Mouse (Mus musculus): ENCODE measurements around the gene Cemip2. TPM values are rescaled to one million over a fixed set of nuclear protein-coding genes. Genes with fewer than 3 reads are reported as not detected.

Cemip2 gene
- polyA plus RNA-seq, 1 experiment from 2014 or later, result 12.9 TPM

DNA sequence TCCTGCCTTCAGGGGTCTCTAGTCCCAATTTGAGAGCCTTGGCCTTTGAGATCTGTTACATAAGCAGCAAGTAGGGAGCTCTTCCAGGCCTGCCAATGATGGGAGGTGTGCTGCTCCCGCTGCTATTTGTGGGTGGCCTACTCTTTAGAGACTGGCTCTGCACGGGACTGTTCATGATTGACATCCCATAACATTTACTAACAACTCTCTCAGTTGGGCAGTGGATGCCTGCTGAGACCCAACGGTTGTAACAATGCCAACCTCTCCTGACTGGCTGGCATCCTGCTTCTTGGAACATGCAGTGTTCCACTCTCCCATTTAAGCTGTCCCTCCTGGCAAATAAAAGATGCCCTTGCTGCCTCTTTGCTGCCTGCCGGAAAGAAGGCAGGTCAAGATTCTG, 106.2 kb downstream of the Cemip2 start:
- Histone ChIP-seq H3K36me3 (no peaks in the 10 kb centered on the region), H3K4me2 (no peak overlapping the region), H3K9me3 (no peaks in the 10 kb centered on the region), H3K27ac (no peak overlapping the region), H3K9ac (no peak overlapping the region), H3K27me3 (replicated peaks) (no peaks in the 10 kb centered on the region), H3K4me1 (no peaks in the 10 kb centered on the region), H3K4me3 (replicated peaks) (no peak overlapping the region)
- no peak for ATAC-seq (ENCODE audit: insufficient read depth, low FRiP score, low read depth)
- WGBS, result 76% methylated on average over 4 of the region's 4 CpGs

DNA sequence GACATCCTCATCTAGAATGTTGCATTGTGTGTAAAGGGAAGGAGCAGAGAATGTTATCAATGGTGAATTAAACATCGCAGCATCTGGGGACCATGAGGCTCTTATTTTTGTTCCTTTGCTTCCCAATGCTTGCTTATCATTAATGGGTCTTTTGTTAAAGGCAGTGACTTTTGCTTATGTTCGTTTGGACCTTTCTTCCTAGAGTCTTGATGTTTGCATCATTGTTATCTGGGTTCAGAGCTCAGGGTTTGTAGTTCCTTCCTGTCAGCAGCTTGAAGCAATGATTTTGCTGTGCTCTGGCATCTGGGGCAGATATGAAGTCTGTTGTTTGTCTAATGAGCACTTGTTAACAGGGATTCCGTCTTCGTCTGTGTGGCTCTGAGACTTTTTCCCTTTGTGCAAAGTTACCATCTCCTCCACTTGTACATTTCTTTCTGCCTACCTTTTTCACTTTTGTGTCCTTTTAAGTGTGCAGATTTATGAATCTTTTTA, 108.1 kb downstream of the Cemip2 start:
- H3K27ac ChIP-seq, result no peak overlapping the region
- no peaks in the 10 kb centered on the region for H3K27me3 ChIP-seq (replicated peaks)
- no peaks in the 10 kb centered on the region for H3K9me3 ChIP-seq
- ATAC-seq (ENCODE audit: insufficient read depth, low FRiP score, low read depth), result no peak
- H3K4me2 ChIP-seq, result no peak overlapping the region
- no peaks in the 10 kb centered on the region for H3K36me3 ChIP-seq
- no peak overlapping the region for H3K9ac ChIP-seq
- no peak overlapping the region for H3K4me3 ChIP-seq (replicated peaks)
- H3K4me1 ChIP-seq, result no peaks in the 10 kb centered on the region
- 51% methylated on average over 4 of the region's 4 CpGs for WGBS

DNA sequence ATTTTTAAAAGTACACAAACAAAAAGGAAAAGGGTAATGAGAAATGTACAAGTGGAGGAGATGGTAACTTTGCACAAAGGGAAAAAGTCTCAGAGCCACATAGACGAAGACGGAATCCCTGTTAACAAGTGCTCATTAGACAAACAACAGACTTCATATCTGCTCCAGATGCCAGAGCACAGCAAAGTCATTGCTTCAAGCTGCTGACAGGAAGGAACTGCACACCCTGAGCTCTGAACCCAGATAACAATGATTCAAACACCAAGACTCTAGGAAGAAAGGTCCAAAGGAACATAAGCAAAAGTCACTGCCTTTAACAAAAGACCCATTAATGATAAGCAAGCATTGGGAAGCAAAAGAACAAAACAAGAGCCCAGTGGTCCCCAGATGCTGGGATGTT, 112.6 kb downstream of the Cemip2 start:
- 43% methylated on average over 2 of the region's 2 CpGs for WGBS
- Histone ChIP-seq H3K4me1 (no peaks in the 10 kb centered on the region), H3K27ac (no peak overlapping the region), H3K4me2 (no peak overlapping the region), H3K9ac (no peak overlapping the region), H3K36me3 (no peaks in the 10 kb centered on the region), H3K4me3 (replicated peaks) (no peak overlapping the region), H3K27me3 (replicated peaks) (no peaks in the 10 kb centered on the region), H3K9me3 (no peaks in the 10 kb centered on the region)
- ATAC-seq (ENCODE audit: insufficient read depth, low FRiP score, low read depth), result no peak

DNA sequence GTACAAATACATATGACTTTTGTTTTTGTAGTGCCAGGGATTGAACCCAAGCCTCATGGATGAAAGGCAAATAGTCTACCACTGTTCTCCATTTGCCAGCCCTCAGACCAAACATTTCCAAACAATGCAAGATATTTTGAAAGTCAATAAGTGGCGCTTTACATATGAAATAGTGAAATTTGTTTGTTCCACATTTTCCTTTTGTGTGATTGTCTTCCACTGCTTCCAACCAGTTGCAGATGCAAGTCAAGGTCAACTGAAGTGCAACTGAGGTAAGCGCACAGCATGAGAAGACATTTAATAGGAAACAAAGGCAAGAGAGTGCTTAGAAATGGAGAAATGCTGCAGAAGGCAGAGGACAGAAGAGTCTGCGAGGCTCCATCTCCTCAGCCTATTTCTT, 116.7 kb downstream of the Cemip2 start:
- no peaks in the 10 kb centered on the region for H3K9me3 ChIP-seq
- ATAC-seq (ENCODE audit: insufficient read depth, low FRiP score, low read depth), result no peak
- H3K36me3 ChIP-seq, result no peaks in the 10 kb centered on the region
- H3K27me3 ChIP-seq (replicated peaks), result no peaks in the 10 kb centered on the region
- H3K4me1 ChIP-seq, result no peaks in the 10 kb centered on the region
- 86% methylated on average over 3 of the region's 3 CpGs for WGBS
- H3K27ac ChIP-seq, result no peak overlapping the region
- H3K9ac ChIP-seq, result no peak overlapping the region
- no peak overlapping the region for H3K4me2 ChIP-seq
- H3K4me3 ChIP-seq (replicated peaks), result no peak overlapping the region

DNA sequence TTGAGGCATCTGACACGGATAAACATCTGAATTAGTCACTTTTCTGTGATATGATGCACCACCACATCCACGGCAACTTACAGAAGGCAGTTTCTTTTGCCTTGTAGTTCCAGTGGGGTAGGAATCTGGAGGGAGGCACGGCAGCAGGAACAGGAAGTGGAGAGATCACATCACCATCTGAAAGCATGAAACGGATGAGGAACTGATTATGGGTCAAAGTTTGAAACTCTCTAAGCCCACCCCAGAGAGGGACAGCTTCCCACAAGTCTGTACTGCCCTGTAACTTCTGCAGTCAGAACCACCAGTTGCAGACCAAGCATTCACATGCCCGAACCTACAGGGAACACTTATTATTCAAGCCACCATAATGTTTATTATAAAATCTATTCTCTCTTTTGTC, 117.4 kb downstream of the Cemip2 start:
- H3K4me3 ChIP-seq (replicated peaks), result no peak overlapping the region
- no peaks in the 10 kb centered on the region for H3K36me3 ChIP-seq
- no peak overlapping the region for H3K9ac ChIP-seq
- 64% methylated on average over 5 of the region's 5 CpGs for WGBS
- H3K27ac ChIP-seq, result no peak overlapping the region
- ATAC-seq (ENCODE audit: insufficient read depth, low FRiP score, low read depth), result no peak
- H3K27me3 ChIP-seq (replicated peaks), result no peaks in the 10 kb centered on the region
- no peak overlapping the region for H3K4me2 ChIP-seq
- no peaks in the 10 kb centered on the region for H3K9me3 ChIP-seq
- H3K4me1 ChIP-seq, result no peaks in the 10 kb centered on the region

DNA sequence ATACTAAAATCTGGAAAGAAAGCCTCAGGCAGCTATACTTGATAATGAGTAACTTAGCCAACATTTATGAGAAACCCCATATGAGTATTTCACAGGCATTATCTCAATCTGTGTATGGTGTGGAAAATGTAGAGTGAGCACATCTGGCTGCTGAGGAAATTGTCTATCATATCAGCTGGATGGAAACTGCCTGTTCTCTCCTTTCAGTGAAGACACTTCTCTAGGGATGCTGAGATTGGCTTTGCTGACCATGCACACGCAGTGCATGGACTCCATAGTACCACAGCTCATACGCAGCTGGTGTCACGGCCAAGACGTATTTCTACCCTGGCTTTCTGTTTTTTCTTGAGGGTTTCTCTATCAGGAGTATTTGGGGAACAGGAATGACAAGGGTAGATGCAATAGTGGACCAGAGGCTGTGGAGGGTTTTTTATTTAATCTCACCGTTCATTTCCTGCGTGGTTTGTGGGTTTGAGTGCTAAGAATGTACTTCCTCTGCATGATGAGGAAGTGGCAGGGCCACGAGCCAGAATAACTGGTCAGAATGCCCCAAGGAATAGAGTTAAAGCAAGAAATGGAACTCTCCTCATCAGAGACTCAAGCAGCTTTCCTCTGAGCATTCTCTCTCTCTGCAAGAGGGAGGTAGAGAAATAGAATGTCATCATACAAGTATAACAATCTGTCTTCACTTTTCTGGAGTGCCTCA, 119.1 kb downstream of the Cemip2 start:
- Histone ChIP-seq H3K27me3 (replicated peaks) (no peaks in the 10 kb centered on the region), H3K9ac (no peak overlapping the region), H3K9me3 (no peaks in the 10 kb centered on the region), H3K4me3 (replicated peaks) (no peak overlapping the region), H3K27ac (no peak overlapping the region), H3K36me3 (no peaks in the 10 kb centered on the region), H3K4me2 (no peak overlapping the region), H3K4me1 (no peaks in the 10 kb centered on the region)
- no peak for ATAC-seq (ENCODE audit: insufficient read depth, low FRiP score, low read depth)
- 71% methylated on average over 7 of the region's 7 CpGs for WGBS

DNA sequence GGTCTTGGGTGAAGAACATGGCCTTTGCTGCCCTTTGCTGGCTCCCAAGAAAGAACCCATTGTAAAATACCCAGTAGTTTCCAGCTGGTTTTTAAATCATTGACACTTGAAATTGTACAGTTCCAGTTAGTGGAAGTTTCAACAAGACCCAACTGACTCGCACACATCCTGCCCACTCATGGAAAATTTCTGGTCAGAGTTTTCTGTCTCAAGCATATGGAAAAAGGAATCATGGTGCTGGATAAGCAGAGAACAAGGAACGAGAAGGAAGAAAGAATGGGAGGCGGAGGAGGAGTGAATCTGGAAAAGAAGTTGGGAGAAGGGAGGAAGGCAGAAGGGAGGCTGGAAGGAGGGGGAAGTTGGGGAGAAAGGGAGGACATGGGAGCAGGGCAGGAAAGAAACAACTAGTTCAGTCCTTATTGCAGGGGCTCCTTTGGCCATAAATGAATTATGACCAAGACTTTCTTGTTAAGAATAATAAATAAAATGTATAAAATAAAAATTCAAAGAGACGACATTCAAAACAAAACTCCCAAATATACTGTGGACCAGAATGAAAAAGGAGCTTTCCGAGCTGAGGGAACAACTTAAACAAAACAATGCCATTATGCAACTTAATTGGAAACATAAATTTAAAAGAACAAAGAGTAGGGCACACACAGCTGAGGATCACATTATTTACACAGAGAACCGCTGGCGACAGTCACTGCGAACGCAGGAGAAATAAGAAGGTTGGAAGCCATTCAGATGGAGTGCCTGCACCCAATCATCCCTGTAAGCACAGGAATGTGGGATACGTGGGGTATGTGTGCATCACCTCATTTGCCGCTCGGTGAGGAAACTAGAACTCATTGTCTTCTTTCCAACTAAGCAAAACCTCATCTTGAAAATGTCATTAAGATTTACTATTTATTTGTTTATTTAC, 120.1 kb downstream of the Cemip2 start:
- H3K36me3 ChIP-seq, result no peaks in the 10 kb centered on the region
- H3K4me2 ChIP-seq, result no peak overlapping the region
- no peaks in the 10 kb centered on the region for H3K27me3 ChIP-seq (replicated peaks)
- no peak overlapping the region for H3K9ac ChIP-seq
- WGBS, result 61% methylated on average over 12 of the region's 12 CpGs
- H3K27ac ChIP-seq, result no peak overlapping the region
- no peak overlapping the region for H3K4me3 ChIP-seq (replicated peaks)
- no peak for ATAC-seq (ENCODE audit: insufficient read depth, low FRiP score, low read depth)
- H3K4me1 ChIP-seq, result no peaks in the 10 kb centered on the region
- no peaks in the 10 kb centered on the region for H3K9me3 ChIP-seq

Other genes starting within 250 kb of the Cemip2 start
- 53.6 and 57.7 TPM in 2 replicates for gene 1110059E24Rik, start 125.4 kb upstream of the Cemip2 start, polyA plus RNA-seq (2015; fragmentation: Nextera tagmentation; extraction: Ambion mirVana)
- 25.4 and 25.5 TPM in 2 replicates for gene Abhd17b, start 125.2 kb upstream of the Cemip2 start, polyA plus RNA-seq (2015; fragmentation: Nextera tagmentation; extraction: Ambion mirVana)

Measured in stomach, embryonic 15.5 days (tissue).